Mouse (Mus musculus) cerebellum, adult 2 months (tissue): ENCODE measurements at regions not wholly inside any gene's neighbourhood (a gene's known extent, or its start where the extent isn't known, plus 50 kb on each side); places are given as distances from the start of the nearest gene placed in this dataset.

Experiments used
- CTCF ChIP-seq: fragments of 200-500 bp; IDR thresholded peaks from 2 replicates; pipeline ENCODE4 v1.5.1; 2011; ENCODE audit warnings: low read depth, mild to moderate bottlenecking, control low read depth, low read length, moderate library complexity, borderline replicate concordance; ENCODE audit not compliant: insufficient read depth
- POLR2A ChIP-seq: fragments of 200-500 bp; IDR thresholded peaks from 2 replicates; pipeline ENCODE4 v1.6.1; 2011; ENCODE audit warnings: low read length, control low read depth, borderline replicate concordance; ENCODE audit not compliant: insufficient read depth

DNA sequence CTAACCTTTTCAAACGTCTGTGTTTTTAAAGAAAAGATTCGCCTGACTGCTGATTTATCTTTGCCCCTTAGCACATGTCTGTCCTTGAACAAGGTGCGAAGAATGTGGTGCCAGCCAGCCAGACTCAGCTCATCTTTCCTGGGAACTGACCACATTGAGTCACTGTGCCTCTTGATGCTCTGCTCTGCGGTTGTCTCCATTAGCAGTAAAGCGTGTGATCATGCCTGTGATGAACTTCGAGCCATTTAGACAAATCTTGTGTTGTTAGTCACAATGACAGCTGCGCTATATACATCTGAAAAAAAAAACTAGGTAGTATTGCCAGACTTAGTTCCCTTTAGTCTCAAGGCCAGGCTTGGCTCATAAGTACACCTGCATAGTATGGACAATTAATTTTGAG, 140.1 kb downstream of the Fam43a start:
- no peak for TF ChIP-seq CTCF
- TF ChIP-seq POLR2A: no peak
